Mouse (Mus musculus): ENCODE results near the gene Fbxl14. TPM values are rescaled to one million over a fixed set of nuclear protein-coding genes. Genes with fewer than 3 reads are reported as not detected.

The Fbxl14 gene
- polyA plus RNA-seq, 1 experiment from 2014 or later, result 5.0 TPM

Other genes starting within 250 kb of the Fbxl14 start
- gene Cacna2d4, start 243.1 kb upstream of the Fbxl14 start, polyA plus RNA-seq (2015; fragmentation: Nextera tagmentation; extraction: Ambion mirVana), result 0.14 TPM in 1 of 2 replicates, not detected in the other
- gene Lrtm2, start 148.9 kb upstream of the Fbxl14 start, polyA plus RNA-seq (2015; fragmentation: Nextera tagmentation; extraction: Ambion mirVana), result 0.13 and 0.49 TPM in 2 replicates
- gene Adipor2, start 62.0 kb upstream of the Fbxl14 start, polyA plus RNA-seq (2015; fragmentation: Nextera tagmentation; extraction: Ambion mirVana), result 45.2 and 45.4 TPM in 2 replicates
- 9.6 and 10.1 TPM in 2 replicates for gene Wnt5b, start 64.7 kb downstream of the Fbxl14 start, polyA plus RNA-seq (2015; fragmentation: Nextera tagmentation; extraction: Ambion mirVana)

Data from kidney, embryonic 16.5 days (tissue).